Mouse (Mus musculus) layer of hippocampus, adult 2 months (tissue): Measurements from ENCODE around the gene Spib. TPM values are rescaled to one million over a fixed set of nuclear protein-coding genes. Genes with fewer than 3 reads are reported as not detected.
A peak's percentile ranks its signal among the peaks of the same experiment; 100 is the strongest.

ENCODE experiments used
- DNase-seq, 2 experiments: peaks; one replicate each; pipeline ENCODE4 v3.0.0; 2022; ENCODE audit warnings: low spot score in 2 of 2
- H3K27ac ChIP-seq: fragments of 200-600 bp; 2 replicates; pipeline ENCODE4 v1.8.1; 2022
- H3K4me3 ChIP-seq: fragments of 200-600 bp; 2 replicates; pipeline ENCODE4 v1.8.1; 2022; ENCODE audit warnings: mild to moderate bottlenecking
- CTCF ChIP-seq: fragments of 200-600 bp; conservative IDR thresholded peaks from 2 replicates; pipeline ENCODE4 v1.8.1; 2022; ENCODE audit warnings: antibody characterized with exemption, mild to moderate bottlenecking, moderate library complexity
- microRNA-seq, 2 experiments: library from miRNA; unstranded; fragments of <30 nt; microRNA quantifications; one replicate each; pipeline ENCODE4 v1.2.0; 2021
- total RNA-seq, 2 experiments: library from RNA; stranded (reverse); gene quantifications; 2 replicates each; pipeline ENCODE4 v1.2.3; 2021

The Spib gene
- total RNA-seq, 2 experiments from 2014 or later = 0.12 to 0.13 TPM

GRCm38 (mm10) chr7:44484841-44485571 lies 46.9 kb downstream of the Spib start:
- DNase-seq = peak; percentile 79 to 89
- H3K27ac ChIP-seq = peak overlapping the region; percentile 82
- TF ChIP-seq CTCF = peak; percentile 99
- H3K4me3 ChIP-seq = no peak overlapping the region

GRCm38 (mm10) chr7:44484109-44484508 lies 47.8 kb downstream of the Spib start:
- no peak for TF ChIP-seq CTCF
- Histone ChIP-seq H3K4me3 (no peak overlapping the region), H3K27ac (peak overlapping the region; percentile 82)
- no peak for DNase-seq

GRCm38 (mm10) chr7:44482836-44483435 lies 48.9 kb downstream of the Spib start:
- Histone ChIP-seq H3K4me3 (no peak overlapping the region), H3K27ac (no peak overlapping the region)
- DNase-seq = no peak
- TF ChIP-seq CTCF = no peak

Small RNA genes lying within 50 kb of the gene (microRNA-seq; reads per million reads assigned to microRNA genes)
- gene Mir7053 = 0.55 to 0.64 reads per million in 2 experiments

Other genes with a start within 250 kb of the Spib start
- 1 to 10 TPM; 3.0 to 3.5 TPM for gene Clec11a, start 225.2 kb downstream of the Spib start, total RNA-seq
- 100 to 1,000 TPM; 647 to 698 TPM for gene Shank1, start 221.8 kb downstream of the Spib start, total RNA-seq
- 10 to 100 TPM; 89.4 to 95.9 TPM for gene Syt3, start 148.0 kb downstream of the Spib start, total RNA-seq
- gene 1700008O03Rik, start 146.3 kb downstream of the Spib start, total RNA-seq = 1 to 10 TPM; 3.0 to 3.3 TPM
- gene Lrrc4b, start 103.1 kb downstream of the Spib start, total RNA-seq = 100 to 1,000 TPM; 318 to 334 TPM
- 10 to 100 TPM; 12.2 to 18.1 TPM for gene Aspdh, start 66.7 kb downstream of the Spib start, total RNA-seq
- gene Josd2, start 64.1 kb downstream of the Spib start, total RNA-seq = 10 to 100 TPM; 91.3 to 92.0 TPM
- 100 to 1,000 TPM; 210 to 220 TPM for gene Emc10, start 35.5 kb downstream of the Spib start, total RNA-seq
- gene Fam71e1, start 35.5 kb downstream of the Spib start, total RNA-seq = 10 to 100 TPM; 19.3 to 23.4 TPM
- gene Mybpc2, start 7.4 kb downstream of the Spib start, total RNA-seq = not detected
- gene Pold1, start 16.8 kb upstream of the Spib start, total RNA-seq = 10 to 100 TPM in 1 of 2 experiments, 1 to 10 TPM in 1; 9.0 to 10.5 TPM
- 10 to 100 TPM; 58.2 to 66.7 TPM for gene Nr1h2, start 21.9 kb upstream of the Spib start, total RNA-seq
- gene Napsa, start 40.3 kb upstream of the Spib start, total RNA-seq = not detected
- gene Kcnc3, start 58.6 kb upstream of the Spib start, total RNA-seq = 100 to 1,000 TPM; 184 to 186 TPM
- 10 to 100 TPM; 30.4 TPM for gene Myh14, start 138.8 kb upstream of the Spib start, total RNA-seq
- not detected for gene Izumo2, start 176.7 kb upstream of the Spib start, total RNA-seq
- gene Vrk3, start 216.3 kb upstream of the Spib start, total RNA-seq = 10 to 100 TPM; 31.7 to 35.4 TPM
- gene Zfp473, start 219.0 kb upstream of the Spib start, total RNA-seq = under 1 TPM; 0.25 to 0.44 TPM